Mouse (Mus musculus) kidney, postnatal 0 days (tissue): Measurements from ENCODE around the gene Osgin1. TPM values are rescaled to one million over a fixed set of nuclear protein-coding genes. Genes with fewer than 3 reads are reported as not detected.
A peak's percentile ranks its signal among the peaks of the same experiment; 100 is the strongest.

ENCODE experiments used
- ATAC-seq: fragments of 200-750 bp; cut with Nextera tagmentation; replicated peaks from 2 replicates; pipeline ENCODE4 v1.8.0; 2017; ENCODE audit warnings: low read depth, moderate number of reproducible peaks, moderate TSS enrichment, moderate library complexity; ENCODE audit not compliant: low FRiP score
- DNase-seq: peaks from one replicate; pipeline ENCODE4 v3.0.0-alpha.2; 2016; ENCODE audit warnings: low spot score
- H3K27ac ChIP-seq: fragments of 300-500 bp; sonication (generic); 2 replicates; pipeline ENCODE4 v1.5.1; 2014; ENCODE audit warnings: mild to moderate bottlenecking
- H3K27me3 ChIP-seq: fragments of 300-500 bp; sonication (generic); 2 replicates; pipeline ENCODE4 v1.6.1; 2014; ENCODE audit warnings: low read length, mixed read lengths; ENCODE audit not compliant: insufficient read depth
- H3K36me3 ChIP-seq: fragments of 300-500 bp; sonication (generic); 2 replicates; pipeline ENCODE4 v1.6.1; 2014; ENCODE audit warnings: low read length, mixed read lengths; ENCODE audit not compliant: insufficient read depth
- H3K4me1 ChIP-seq: fragments of 300-500 bp; sonication (generic); replicated peaks from 2 replicates; pipeline ENCODE4 v1.6.1; 2014; ENCODE audit warnings: antibody characterized with exemption, low read length, mixed read lengths; ENCODE audit not compliant: insufficient read depth
- H3K4me2 ChIP-seq: fragments of 300-500 bp; sonication (generic); 2 replicates; pipeline ENCODE4 v1.6.1; 2014; ENCODE audit warnings: mild to moderate bottlenecking, low read length, moderate library complexity, mixed read lengths
- H3K4me3 ChIP-seq: fragments of 300-500 bp; sonication (generic); replicated peaks from 2 replicates; pipeline ENCODE4 v1.5.1; 2014; ENCODE audit warnings: low read depth, low read length
- H3K9ac ChIP-seq: fragments of 300-500 bp; sonication (generic); 2 replicates; pipeline ENCODE4 v1.6.1; 2014; ENCODE audit warnings: low read depth, low read length
- H3K9me3 ChIP-seq: fragments of 300-500 bp; sonication (generic); replicated peaks from 2 replicates; pipeline ENCODE4 v1.6.1; 2016; ENCODE audit warnings: low read length, inconsistent platforms, mixed read lengths
- CTCF ChIP-seq: IDR thresholded peaks from 2 replicates; pipeline ENCODE4 v1.5.1; 2016; ENCODE audit warnings: antibody characterized with exemption, low read depth, mild to moderate bottlenecking, moderate library complexity
- WGBS: fragments of 180-500 bp; shearing (Covaris S2); extraction: QIAGEN DNeasy Blood & Tissue Kit; methylation state at CpG from one replicate; pipeline ENCODE4 v1.1.7; 2014; 5-methylcytosine and 5-hydroxymethylcytosine counted together
- polyA plus RNA-seq: library from polyadenylated mRNA; unstranded; fragments of >200 nt; fragmentation: Nextera tagmentation; extraction: Ambion mirVana; gene quantifications from 2 replicates; pipeline ENCODE4 v1.2.1, GENCODE M21; 2015

The Osgin1 gene
- polyA plus RNA-seq, 1 experiment from 2014 or later, result 4.1 TPM

- no peak overlapping the region for H3K9ac ChIP-seq
- no peaks in the 10 kb centered on the region for H3K9me3 ChIP-seq
- no peaks in the 10 kb centered on the region for H3K27me3 ChIP-seq
- H3K27ac ChIP-seq, result no peak overlapping the region
- H3K4me3 ChIP-seq, result no peak overlapping the region
- no peak for TF ChIP-seq CTCF
- H3K4me2 ChIP-seq, result 0 out of 2 replicates have a peak overlapping the region, but pooled peaks have one; percentile 41
- peak; percentile 26; the same call in 1 of the 2 replicates for ATAC-seq
- H3K4me1 ChIP-seq, result peaks cover 13% of the 10 kb centered on the region; the same call in 1 of the 2 replicates
- 73% methylated on average over 6 of the region's 6 CpGs for WGBS
- DNase-seq, result no peak
- H3K36me3 ChIP-seq, result no peaks in the 10 kb centered on the region
These were observed 5.0 kb downstream of the Osgin1 start for GRCm38 (mm10) chr8:119438876-119439275.

- H3K4me2 ChIP-seq, result no peak overlapping the region
- 87% methylated on average over 2 of the region's 2 CpGs for WGBS
- H3K4me3 ChIP-seq, result no peak overlapping the region
- no peaks in the 10 kb centered on the region for H3K27me3 ChIP-seq
- H3K4me1 ChIP-seq, result peaks cover 13% of the 10 kb centered on the region; the same call in 1 of the 2 replicates
- no peak for ATAC-seq
- TF ChIP-seq CTCF, result no peak
- DNase-seq, result no peak
- no peaks in the 10 kb centered on the region for H3K36me3 ChIP-seq
- no peak overlapping the region for H3K27ac ChIP-seq
- H3K9ac ChIP-seq, result no peak overlapping the region
- H3K9me3 ChIP-seq, result no peaks in the 10 kb centered on the region
These were observed 5.5 kb downstream of the Osgin1 start for GRCm38 (mm10) chr8:119439424-119439823.

- WGBS, result 72% methylated on average over 7 of the region's 7 CpGs
- H3K27ac ChIP-seq, result no peak overlapping the region
- H3K27me3 ChIP-seq, result no peaks in the 10 kb centered on the region
- H3K36me3 ChIP-seq, result no peaks in the 10 kb centered on the region
- no peak overlapping the region for H3K4me2 ChIP-seq
- no peak overlapping the region for H3K9ac ChIP-seq
- ATAC-seq, result no peak
- TF ChIP-seq CTCF, result no peak
- H3K4me1 ChIP-seq, result peaks cover 13% of the 10 kb centered on the region; the same call in 1 of the 2 replicates
- no peak for DNase-seq
- no peak overlapping the region for H3K4me3 ChIP-seq
- no peaks in the 10 kb centered on the region for H3K9me3 ChIP-seq
These were observed 5.9 kb downstream of the Osgin1 start for GRCm38 (mm10) chr8:119439893-119440249.

- Histone ChIP-seq H3K9ac (no peak overlapping the region), H3K27ac (no peak overlapping the region), H3K4me3 (no peak overlapping the region), H3K4me2 (peak overlapping the region; percentile 8; the same call in 1 of the 2 replicates), H3K36me3 (no peaks in the 10 kb centered on the region), H3K9me3 (no peaks in the 10 kb centered on the region), H3K27me3 (no peaks in the 10 kb centered on the region), H3K4me1 (peaks cover 13% of the 10 kb centered on the region; the same call in 1 of the 2 replicates)
- ATAC-seq, result peak; percentile 62
- peak; percentile 83 for TF ChIP-seq CTCF
- peak; percentile 90 for DNase-seq
- 15% methylated on average over 16 of the region's 16 CpGs for WGBS
These were observed 6.5 kb downstream of the Osgin1 start for GRCm38 (mm10) chr8:119440250-119440951.

GRCm38 (mm10) chr8:119440952-119441270 lies 7.0 kb downstream of the Osgin1 start:
- H3K27me3 ChIP-seq, result no peaks in the 10 kb centered on the region
- WGBS, result 28% methylated on average over 1 of the region's 1 CpGs
- no peaks in the 10 kb centered on the region for H3K9me3 ChIP-seq
- TF ChIP-seq CTCF, result no peak
- H3K4me1 ChIP-seq, result peaks cover 13% of the 10 kb centered on the region; the same call in 1 of the 2 replicates
- no peak overlapping the region for H3K4me3 ChIP-seq
- H3K36me3 ChIP-seq, result no peaks in the 10 kb centered on the region
- H3K4me2 ChIP-seq, result peak overlapping the region; percentile 8; the same call in 1 of the 2 replicates
- ATAC-seq (peak; percentile 44), DNase-seq (no peak)
- H3K9ac ChIP-seq, result no peak overlapping the region
- no peak overlapping the region for H3K27ac ChIP-seq

GRCm38 (mm10) chr8:119442013-119442412 lies 8.1 kb downstream of the Osgin1 start:
- 63% methylated on average over 5 of the region's 5 CpGs for WGBS
- DNase-seq, result no peak
- Histone ChIP-seq H3K27me3 (no peaks in the 10 kb centered on the region), H3K4me2 (no peak overlapping the region), H3K4me1 (peaks cover 18% of the 10 kb centered on the region; the same call in 1 of the 2 replicates), H3K4me3 (no peak overlapping the region), H3K36me3 (no peaks in the 10 kb centered on the region), H3K9ac (no peak overlapping the region), H3K27ac (no peak overlapping the region), H3K9me3 (no peaks in the 10 kb centered on the region)
- no peak for TF ChIP-seq CTCF
- ATAC-seq, result no peak

- Histone ChIP-seq H3K27me3 (peaks cover 7% of the 10 kb centered on the region; the same call in 1 of the 2 replicates), H3K4me2 (no peak overlapping the region), H3K4me3 (no peak overlapping the region), H3K36me3 (no peaks in the 10 kb centered on the region), H3K9ac (no peak overlapping the region), H3K9me3 (no peaks in the 10 kb centered on the region), H3K4me1 (peaks cover 14% of the 10 kb centered on the region; the same call in 1 of the 2 replicates), H3K27ac (no peak overlapping the region)
- no peak for DNase-seq
- TF ChIP-seq CTCF, result no peak
- ATAC-seq, result no peak
- WGBS, result 97% methylated on average over 8 of the region's 8 CpGs
These were observed 9.0 kb downstream of the Osgin1 start for GRCm38 (mm10) chr8:119442970-119443369.
